Mouse (Mus musculus) embryo, embryonic 10 days (tissue): ENCODE data around the gene Eipr1.

Source experiments
- DNase-seq: peaks from one replicate; pipeline ENCODE4 v3.0.0-alpha.2; 2015; ENCODE audit warnings: low spot score

Gene Eipr1

GRCm38 (mm10) chr12:28775627-28776026 lies 24.0 kb downstream of the Eipr1 start:
- DNase-seq, result no peak

GRCm38 (mm10) chr12:28780180-28780579 lies 28.6 kb downstream of the Eipr1 start:
- DNase-seq, result no peak

GRCm38 (mm10) chr12:28782637-28783036 lies 31.0 kb downstream of the Eipr1 start:
- DNase-seq, result no peak

GRCm38 (mm10) chr12:28784355-28784754 lies 32.8 kb downstream of the Eipr1 start:
- DNase-seq, result no peak

GRCm38 (mm10) chr12:28784864-28785263 lies 33.3 kb downstream of the Eipr1 start:
- peak; percentile 64 for DNase-seq

- DNase-seq, result peak; percentile 76
Measured at GRCm38 (mm10) chr12:28785299-28785698, 33.7 kb downstream of the Eipr1 start.

GRCm38 (mm10) chr12:28786310-28786709 lies 34.7 kb downstream of the Eipr1 start:
- no peak for DNase-seq

- DNase-seq, result no peak
Measured at GRCm38 (mm10) chr12:28792613-28793012, 41.0 kb downstream of the Eipr1 start.

- DNase-seq, result no peak
Measured at GRCm38 (mm10) chr12:28793715-28794114, 42.1 kb downstream of the Eipr1 start.

- DNase-seq, result no peak
Measured at GRCm38 (mm10) chr12:28795041-28795440, 43.4 kb downstream of the Eipr1 start.

- DNase-seq, result no peak
Measured at GRCm38 (mm10) chr12:28796881-28797420, 45.3 kb downstream of the Eipr1 start.

GRCm38 (mm10) chr12:28799798-28800411 lies 48.3 kb downstream of the Eipr1 start:
- DNase-seq, result no peak

- no peak for DNase-seq
Measured at GRCm38 (mm10) chr12:28800423-28800822, 48.8 kb downstream of the Eipr1 start.

GRCm38 (mm10) chr12:28800891-28801290 lies 49.3 kb downstream of the Eipr1 start:
- DNase-seq, result no peak

- DNase-seq, result no peak
Measured at GRCm38 (mm10) chr12:28801731-28802130, 50.1 kb downstream of the Eipr1 start.

GRCm38 (mm10) chr12:28803043-28803442 lies 51.4 kb downstream of the Eipr1 start:
- DNase-seq, result no peak

- DNase-seq, result peak; percentile 56
Measured at GRCm38 (mm10) chr12:28804558-28805481, 53.2 kb downstream of the Eipr1 start.

GRCm38 (mm10) chr12:28808786-28809375 lies 57.3 kb downstream of the Eipr1 start:
- DNase-seq, result no peak

GRCm38 (mm10) chr12:28809756-28810337 lies 58.2 kb downstream of the Eipr1 start:
- no peak for DNase-seq

- DNase-seq, result no peak
Measured at GRCm38 (mm10) chr12:28816681-28817426, 65.3 kb downstream of the Eipr1 start.

- DNase-seq, result peak; percentile 91
Measured at GRCm38 (mm10) chr12:28817427-28817752, 65.8 kb downstream of the Eipr1 start.

GRCm38 (mm10) chr12:28817891-28818290 lies 66.3 kb downstream of the Eipr1 start:
- DNase-seq, result peak; percentile 21
